Mouse (Mus musculus): ENCODE data around the gene Shisa5.

Shisa5 gene

GRCm38 (mm10) chr9:109022866-109023685 is 15.3 kb upstream of the Shisa5 start:
- no peak for DNase-seq

GRCm38 (mm10) chr9:109027521-109027920 is 10.8 kb upstream of the Shisa5 start:
- DNase-seq, result no peak

GRCm38 (mm10) chr9:109028421-109028820 is 9.9 kb upstream of the Shisa5 start:
- no peak for DNase-seq

- no peak for DNase-seq
These were observed 9.4 kb upstream of the Shisa5 start for GRCm38 (mm10) chr9:109028919-109029318.

GRCm38 (mm10) chr9:109030312-109030711 is 8.1 kb upstream of the Shisa5 start:
- no peak for DNase-seq

GRCm38 (mm10) chr9:109031001-109031400 is 7.4 kb upstream of the Shisa5 start:
- DNase-seq, result no peak

- no peak for DNase-seq
These were observed 6.7 kb upstream of the Shisa5 start for GRCm38 (mm10) chr9:109031686-109032085.

- no peak for DNase-seq
These were observed 5.9 kb upstream of the Shisa5 start for GRCm38 (mm10) chr9:109032435-109032834.

GRCm38 (mm10) chr9:109038901-109039364 is 568 bp downstream of the Shisa5 start:
- peak; percentile 79 for DNase-seq

- DNase-seq, result no peak
These were observed 1.3 kb downstream of the Shisa5 start for GRCm38 (mm10) chr9:109039681-109040080.

GRCm38 (mm10) chr9:109040216-109040615 is 1.9 kb downstream of the Shisa5 start:
- DNase-seq, result peak; percentile 35

- peak; percentile 58 for DNase-seq
These were observed 2.5 kb downstream of the Shisa5 start for GRCm38 (mm10) chr9:109040906-109041305.

- no peak for DNase-seq
These were observed 3.0 kb downstream of the Shisa5 start for GRCm38 (mm10) chr9:109041351-109041750.

- DNase-seq, result peak; percentile 66
These were observed 7.9 kb downstream of the Shisa5 start for GRCm38 (mm10) chr9:109046306-109046705.

GRCm38 (mm10) chr9:109049316-109049715 is 11.0 kb downstream of the Shisa5 start:
- no peak for DNase-seq

- no peak for DNase-seq
These were observed 11.8 kb downstream of the Shisa5 start for GRCm38 (mm10) chr9:109049996-109050673.

GRCm38 (mm10) chr9:109050674-109050997 is 12.3 kb downstream of the Shisa5 start:
- DNase-seq, result no peak

GRCm38 (mm10) chr9:109051011-109051501 is 12.7 kb downstream of the Shisa5 start:
- DNase-seq, result no peak

- no peak for DNase-seq
These were observed 13.5 kb downstream of the Shisa5 start for GRCm38 (mm10) chr9:109051651-109052489.

GRCm38 (mm10) chr9:109052490-109053260 is 14.3 kb downstream of the Shisa5 start:
- no peak for DNase-seq

GRCm38 (mm10) chr9:109053366-109053765 is 15.0 kb downstream of the Shisa5 start:
- DNase-seq, result no peak

- DNase-seq, result no peak
These were observed 15.5 kb downstream of the Shisa5 start for GRCm38 (mm10) chr9:109053851-109054250.
